Mouse (Mus musculus): Measurements from ENCODE around the gene Fbxo2. TPM values are rescaled to one million over a fixed set of nuclear protein-coding genes. Genes with fewer than 3 reads are reported as not detected.

Gene Fbxo2
- total RNA-seq, 2 experiments from 2014 or later = 0.28 TPM; not detected in 1

DNA sequence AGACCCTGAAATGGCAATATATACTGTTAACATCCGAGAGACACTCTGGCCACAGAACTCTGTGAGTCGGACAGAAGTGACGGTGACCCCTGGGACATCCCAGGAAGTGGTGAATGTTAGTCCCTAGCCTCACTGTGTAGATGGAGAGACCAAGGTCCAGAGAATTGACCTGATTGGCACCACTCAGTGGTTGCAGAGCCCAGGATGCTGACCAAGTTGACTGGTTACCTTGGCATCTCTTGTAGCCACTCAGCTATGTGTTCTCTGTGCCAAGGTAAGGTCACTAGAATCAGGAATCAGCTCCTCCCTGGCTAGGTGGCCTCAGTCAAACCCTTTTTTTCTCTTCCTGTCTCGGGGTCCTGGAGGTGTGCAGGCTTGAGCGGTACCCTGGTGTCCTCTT lies 16.7 kb upstream of the Fbxo2 start:
- no peak for DNase-seq

- no peak for DNase-seq
These were observed 12.7 kb upstream of the Fbxo2 start for GRCm38 (mm10) chr4:148147714-148148113.

DNA sequence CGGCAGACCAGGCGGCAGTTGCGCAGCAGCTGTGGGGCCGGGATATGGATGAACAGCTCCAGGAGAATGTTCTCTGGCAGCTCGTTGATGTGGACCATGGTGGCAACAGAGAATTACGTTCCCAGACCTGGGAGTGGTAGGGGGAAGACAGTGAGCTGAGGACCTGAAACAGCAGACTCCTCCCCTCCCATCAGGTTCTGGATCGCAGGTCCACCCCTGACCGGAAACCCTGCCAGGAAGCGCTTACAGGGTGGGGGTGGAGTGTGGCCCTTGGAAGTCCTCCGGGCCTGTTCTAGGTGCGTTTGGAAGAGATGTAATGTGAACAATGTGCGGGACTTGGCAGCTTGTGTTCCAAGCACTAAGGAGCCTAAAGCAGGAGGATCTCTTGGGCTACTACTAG lies 10.9 kb upstream of the Fbxo2 start:
- no peak for DNase-seq

- no peak for DNase-seq
These were observed 10.2 kb upstream of the Fbxo2 start for GRCm38 (mm10) chr4:148150242-148150641.

DNA sequence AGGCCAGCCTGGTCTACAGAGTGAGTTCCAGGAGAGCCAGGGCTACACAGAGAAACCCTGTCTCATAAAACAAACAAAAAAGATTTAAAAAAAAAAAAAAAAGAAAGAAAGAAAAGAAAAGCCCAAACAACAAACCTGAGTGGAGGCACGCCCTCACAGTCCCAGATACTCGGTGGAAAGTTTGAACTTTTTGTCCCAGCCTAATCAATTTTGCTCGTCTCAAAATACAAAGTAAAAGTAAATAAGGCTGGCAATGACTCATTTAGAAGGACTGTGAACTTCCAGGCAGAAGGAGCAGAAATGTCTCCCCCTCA lies 9.5 kb upstream of the Fbxo2 start:
- DNase-seq = no peak

GRCm38 (mm10) chr4:148151267-148152168 lies 8.9 kb upstream of the Fbxo2 start, which contains the start of gene Fbxo6:
Gene Fbxo6, minus strand, starts transcription at chr4:148152140.
- peak; percentile 91 for DNase-seq

GRCm38 (mm10) chr4:148152547-148152946 lies 7.9 kb upstream of the Fbxo2 start:
- no peak for DNase-seq

DNA sequence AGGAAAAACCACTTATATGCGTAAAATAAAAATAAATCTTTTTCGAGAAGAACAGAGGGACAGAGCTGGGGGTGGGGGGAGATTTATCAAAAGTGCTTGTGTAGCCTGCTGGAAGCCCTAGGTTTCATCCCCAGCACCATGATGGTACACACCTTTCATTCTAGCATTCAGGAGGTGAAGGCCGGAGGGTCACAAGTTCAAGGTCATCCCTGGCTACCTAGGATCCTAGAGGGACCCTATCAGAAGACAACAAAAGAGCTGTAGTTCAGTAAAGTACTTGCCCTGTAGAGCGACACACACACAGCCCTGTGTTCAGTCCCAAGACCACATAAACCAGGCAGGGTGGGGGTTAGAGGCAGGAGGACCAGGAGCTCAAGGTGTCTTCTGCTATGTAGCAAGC lies 6.4 kb upstream of the Fbxo2 start:
- DNase-seq = no peak

- DNase-seq = no peak
These were observed 5.4 kb upstream of the Fbxo2 start for GRCm38 (mm10) chr4:148154982-148155381.

GRCm38 (mm10) chr4:148158436-148159348 lies 1.7 kb upstream of the Fbxo2 start:
- DNase-seq = no peak

GRCm38 (mm10) chr4:148159544-148160435 lies 631 bp upstream of the Fbxo2 start:
- peak; percentile 87 for DNase-seq

- DNase-seq = peak; percentile 75
These were observed 3.6 kb downstream of the Fbxo2 start for GRCm38 (mm10) chr4:148164002-148164439.

DNA sequence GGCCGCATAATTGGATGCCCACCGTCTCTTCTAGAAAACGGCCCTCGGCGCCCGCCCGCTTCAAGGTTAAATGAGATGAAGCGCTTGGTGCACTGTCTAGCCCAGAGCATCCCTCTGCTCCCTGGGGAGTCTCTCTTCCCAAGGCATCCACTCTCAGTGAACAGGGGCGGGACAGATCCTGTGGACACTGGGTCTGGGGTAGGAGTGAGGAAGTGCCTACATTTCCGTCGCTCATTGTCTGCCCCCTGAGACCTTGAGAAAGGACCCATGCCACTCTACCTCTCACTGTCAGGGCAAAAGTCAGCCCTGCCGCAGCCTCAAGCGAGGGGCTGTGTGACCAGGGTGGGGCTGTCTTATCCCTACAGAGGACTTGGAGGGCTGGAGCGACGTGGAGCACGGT lies 4.0 kb downstream of the Fbxo2 start:
- DNase-seq = no peak

DNA sequence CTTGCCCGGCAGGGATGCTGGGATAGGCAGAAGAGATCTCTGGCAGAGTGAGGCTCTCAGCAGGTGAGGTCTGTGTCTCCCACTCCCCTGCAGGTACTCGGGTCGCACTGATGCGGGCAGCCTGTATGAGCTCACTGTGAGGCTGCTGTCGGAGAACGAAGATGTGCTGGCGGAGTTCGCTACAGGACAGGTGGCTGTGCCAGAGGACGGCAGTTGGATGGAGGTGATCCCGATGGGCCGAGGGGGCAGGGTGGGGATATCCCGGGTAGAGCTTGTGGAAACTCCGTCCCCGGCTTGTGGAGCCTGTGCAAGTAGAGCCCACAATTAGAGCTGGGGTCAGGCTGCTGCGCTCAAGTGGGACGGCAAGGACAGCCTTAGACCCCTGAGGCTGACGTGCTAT lies 5.1 kb downstream of the Fbxo2 start:
- DNase-seq = no peak

DNA sequence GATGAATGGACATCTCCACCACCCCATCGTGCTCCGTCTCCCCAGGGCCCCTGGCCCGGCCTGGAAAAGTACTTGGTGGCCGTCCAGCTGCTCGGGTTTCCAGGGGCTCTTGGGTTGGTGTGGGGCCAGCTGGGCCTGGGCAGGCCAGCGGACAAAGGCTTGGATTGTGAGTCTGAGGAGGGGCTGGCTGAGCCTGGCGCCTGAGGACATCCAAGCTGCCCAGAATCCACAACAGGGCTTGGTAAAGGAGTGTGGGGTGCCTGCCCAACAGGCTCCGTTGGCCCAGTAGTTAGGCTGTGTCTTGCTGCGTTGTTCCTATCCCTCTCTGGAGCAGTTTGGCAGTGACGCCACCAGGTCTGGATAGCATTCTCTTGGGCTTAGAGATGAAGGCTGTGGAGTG lies 6.0 kb downstream of the Fbxo2 start:
- no peak for DNase-seq

DNA sequence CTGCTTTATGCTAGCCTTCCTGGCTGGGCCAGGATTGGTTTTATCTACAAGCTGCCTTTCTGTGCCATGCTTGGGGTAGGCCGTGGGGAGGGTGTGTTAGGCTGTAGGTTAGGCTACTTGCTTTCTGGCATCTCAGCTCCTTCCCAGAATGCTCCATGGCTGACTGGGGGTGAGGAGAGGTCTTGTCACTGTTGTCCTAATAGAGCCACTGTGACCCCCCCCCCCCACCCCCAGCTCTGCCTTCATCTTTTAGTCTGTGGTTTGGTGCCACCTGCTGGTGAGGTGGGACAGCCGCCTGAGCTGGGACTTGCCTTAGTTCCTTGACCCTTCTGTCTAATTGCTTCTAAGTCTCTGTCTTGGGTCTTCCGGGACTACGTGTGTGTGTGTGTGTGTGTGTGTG lies 6.6 kb downstream of the Fbxo2 start:
- no peak for DNase-seq

GRCm38 (mm10) chr4:148168287-148168686 lies 7.9 kb downstream of the Fbxo2 start:
- DNase-seq = no peak

GRCm38 (mm10) chr4:148169586-148169985 lies 9.2 kb downstream of the Fbxo2 start:
- no peak for DNase-seq

GRCm38 (mm10) chr4:148170842-148171241 lies 10.4 kb downstream of the Fbxo2 start:
- DNase-seq = no peak

GRCm38 (mm10) chr4:148171261-148171660 lies 10.8 kb downstream of the Fbxo2 start:
- DNase-seq = no peak

DNA sequence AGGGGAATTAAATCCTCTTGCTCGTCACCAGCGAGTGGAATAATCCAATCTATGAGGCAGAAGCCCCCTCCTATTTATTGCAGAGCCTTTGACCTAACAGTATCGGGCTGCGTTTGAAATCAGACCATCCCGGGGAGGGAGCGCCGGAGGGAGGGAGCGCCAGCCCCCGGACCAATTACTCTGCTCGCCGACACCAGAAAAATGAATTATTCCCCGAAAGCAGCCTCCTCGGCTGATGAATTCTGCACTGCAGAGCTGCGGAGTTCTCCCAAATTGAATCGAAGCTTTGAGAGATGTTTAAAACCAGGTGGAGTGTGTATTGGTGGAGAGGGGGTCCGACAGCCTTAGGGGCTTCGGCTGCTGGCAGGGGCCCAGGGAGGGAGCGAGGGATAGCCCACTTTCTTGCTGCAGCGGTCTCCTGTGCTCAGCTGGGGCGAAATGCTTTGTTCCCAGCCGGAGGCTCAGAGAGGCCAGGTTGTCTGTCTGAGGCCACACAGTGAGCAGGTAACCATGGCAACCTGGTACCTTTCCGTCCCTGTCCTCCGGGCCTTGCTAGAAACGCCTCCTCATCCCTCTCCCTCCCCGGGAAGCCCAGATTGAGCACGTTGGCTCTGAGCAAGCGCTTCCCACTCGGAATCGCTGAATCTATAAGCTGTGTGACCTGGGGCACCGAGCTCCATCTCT lies 13.5 kb downstream of the Fbxo2 start:
- no peak for DNase-seq

DNA sequence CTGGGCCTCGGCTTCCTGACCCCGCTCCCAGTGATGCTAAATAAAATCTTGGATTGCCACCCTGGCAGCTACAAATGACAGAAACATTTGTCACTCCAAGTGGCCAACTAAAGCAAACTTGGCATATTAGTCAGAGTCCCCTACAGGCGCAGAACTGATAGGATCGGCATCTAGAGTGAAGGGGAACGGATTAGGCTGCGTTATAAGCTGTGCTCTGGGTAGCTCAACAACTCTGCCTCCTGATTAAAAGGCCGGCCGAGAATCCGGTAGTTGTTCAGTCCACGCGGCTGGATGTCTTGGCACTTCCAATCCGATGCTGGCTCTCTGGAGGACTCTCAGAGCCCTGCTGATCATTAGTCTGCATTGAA lies 14.1 kb downstream of the Fbxo2 start:
- no peak for DNase-seq
